Comparison of ENCODE assay signal across 24 mouse cellular contexts in the genomic region with DNA sequence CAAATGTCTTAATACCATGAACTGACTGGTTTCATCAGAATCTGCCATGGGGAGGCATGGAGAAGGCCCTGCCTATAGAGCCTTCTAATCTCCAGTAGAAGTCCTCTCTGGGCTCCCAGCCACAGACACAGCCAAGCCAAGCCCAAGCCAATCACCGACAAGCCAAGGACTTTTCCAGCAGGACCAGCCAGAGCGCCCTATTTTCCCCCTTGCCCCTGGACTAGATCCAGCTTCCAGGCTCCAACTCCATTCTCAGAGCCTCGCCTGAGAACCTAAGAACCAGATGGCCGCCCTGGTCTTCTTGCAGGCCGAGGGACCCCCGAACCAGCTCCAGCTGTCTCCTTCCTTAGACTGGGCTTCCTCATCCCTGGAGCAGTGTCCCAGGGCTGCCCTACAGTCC. TPM values are rescaled to one million over a fixed set of nuclear protein-coding genes. Genes with fewer than 3 reads are reported as not detected.
DNase-seq lines count a peak whose midpoint lies in the region; ATAC-seq and TF ChIP-seq lines count a peak whose summit lies in the region.
"Had no signal": no experiment of that assay in that cellular context is flagged by ENCODE, and none has a peak within 500 bp of the region (broad histone marks: within the 10 kb centered on the region; RNA-seq: fewer than 3 reads in every experiment).

No protein-coding gene starts in this region.

- peak; percentile 9 for DNase-seq in adrenal gland, postnatal 10 days
- no peak for DNase-seq in adrenal gland, adult (ENCODE audit: inconsistent age in 2 of 2, low spot score in 1 of 2)
- DNase-seq in cerebellum, postnatal 14 days = peak; percentile 38 to 55
- DNase-seq in cerebellum, adult 8-10 months = no peak
- peak; percentile 5 for DNase-seq in hindbrain, postnatal 0 days (ENCODE audit: low spot score)
- no peak for DNase-seq in hindbrain, embryonic 14.5 days (ENCODE audit: low spot score)
- DNase-seq: adrenal gland, postnatal 14 days; cerebellum, adult 11-12 months; cerebellum, adult 9-11 months; forebrain, postnatal 0 days; gastrocnemius, adult 2 months; gastrocnemius, postnatal 14 days; heart, postnatal 36 days; kidney, adult 2 months had no signal

- no peaks in the 10 kb centered on the region for H3K27me3 ChIP-seq in hindbrain, postnatal 0 days (ENCODE audit: insufficient read depth, low read length)
- H3K27me3 ChIP-seq in hindbrain, embryonic 14.5 days (ENCODE audit: control insufficient read depth, insufficient read depth, low read length) = no peaks in the 10 kb centered on the region
- H3K27me3 ChIP-seq: embryonic facial prominence, embryonic 12.5 days; embryonic facial prominence, embryonic 15.5 days; hindbrain, embryonic 13.5 days had no signal

- 63% methylated on average over 6 of the region's 6 CpGs for WGBS in hindbrain, postnatal 0 days
- WGBS in hindbrain, embryonic 14.5 days = 85% methylated on average over 6 of the region's 6 CpGs

- no peak overlapping the region for H3K4me3 ChIP-seq in hindbrain, postnatal 0 days (ENCODE audit: low read length)
- no peak overlapping the region for H3K4me3 ChIP-seq in hindbrain, embryonic 14.5 days (replicated peaks; ENCODE audit: low read length)
- H3K4me3 ChIP-seq: embryonic facial prominence, embryonic 12.5 days; embryonic facial prominence, embryonic 15.5 days; gastrocnemius, adult 2 months; heart, adult 2 months; heart, embryonic 10.5 days; hindbrain, embryonic 10.5 days; hindbrain, embryonic 13.5 days had no signal

- no peak overlapping the region for H3K27ac ChIP-seq in hindbrain, postnatal 0 days
- H3K27ac ChIP-seq in hindbrain, embryonic 14.5 days = no peak overlapping the region
- H3K27ac ChIP-seq: embryonic facial prominence, embryonic 12.5 days; embryonic facial prominence, embryonic 15.5 days; gastrocnemius, adult 2 months; heart, adult 2 months; heart, embryonic 10.5 days; hindbrain, embryonic 10.5 days; hindbrain, embryonic 13.5 days had no signal

- no peak for TF ChIP-seq CTCF in hindbrain, postnatal 0 days (IDR thresholded peaks at IDR 0.05; ENCODE audit: low read depth)

- no peak for ATAC-seq in hindbrain, postnatal 0 days
- no peak for ATAC-seq in hindbrain, embryonic 14.5 days (ENCODE audit: low FRiP score)
- ATAC-seq: activated CD4-positive, CD25-positive, alpha-beta regulatory T cell, adult 4 months; forebrain, embryonic 14.5 days; forebrain, postnatal 0 days; intestine, postnatal 0 days had no signal

- no peak overlapping the region for H3K4me2 ChIP-seq in hindbrain, postnatal 0 days (ENCODE audit: low read depth, low read length)
- H3K4me2 ChIP-seq in hindbrain, embryonic 14.5 days (replicated peaks) = no peak overlapping the region
- H3K4me2 ChIP-seq: embryonic facial prominence, embryonic 12.5 days; embryonic facial prominence, embryonic 15.5 days; hindbrain, embryonic 13.5 days had no signal

- no peaks in the 10 kb centered on the region for H3K9me3 ChIP-seq in hindbrain, postnatal 0 days (ENCODE audit: low read length)
- no peaks in the 10 kb centered on the region for H3K9me3 ChIP-seq in hindbrain, embryonic 14.5 days (ENCODE audit: control insufficient read depth, low read length)
- H3K9me3 ChIP-seq: embryonic facial prominence, embryonic 12.5 days; embryonic facial prominence, embryonic 15.5 days; heart, embryonic 10.5 days; hindbrain, embryonic 10.5 days; hindbrain, embryonic 13.5 days had no signal

- H3K9ac ChIP-seq in hindbrain, postnatal 0 days (replicated peaks; ENCODE audit: low read length) = no peak overlapping the region
- H3K9ac ChIP-seq in hindbrain, embryonic 14.5 days = no peak overlapping the region
- H3K9ac ChIP-seq: embryonic facial prominence, embryonic 12.5 days; embryonic facial prominence, embryonic 15.5 days; forebrain, postnatal 0 days; hindbrain, embryonic 13.5 days had no signal

- no peaks in the 10 kb centered on the region for H3K36me3 ChIP-seq in hindbrain, postnatal 0 days (ENCODE audit: insufficient read depth, low read length)
- H3K36me3 ChIP-seq in hindbrain, embryonic 14.5 days (replicated peaks; ENCODE audit: control insufficient read depth, insufficient read depth) = no peaks in the 10 kb centered on the region
- H3K36me3 ChIP-seq: embryonic facial prominence, embryonic 12.5 days; embryonic facial prominence, embryonic 15.5 days; heart, embryonic 10.5 days; hindbrain, embryonic 10.5 days; hindbrain, embryonic 13.5 days had no signal

- peaks cover 4% of the 10 kb centered on the region; the same call in 1 of the 2 replicates for H3K4me1 ChIP-seq in hindbrain, postnatal 0 days (ENCODE audit: insufficient read depth, low read length)
- no peaks in the 10 kb centered on the region for H3K4me1 ChIP-seq in hindbrain, embryonic 14.5 days (replicated peaks; ENCODE audit: control insufficient read depth, insufficient read depth, low read length)
- H3K4me1 ChIP-seq: embryonic facial prominence, embryonic 12.5 days; embryonic facial prominence, embryonic 15.5 days; heart, embryonic 10.5 days; hindbrain, embryonic 10.5 days had no signal

RNA-seq across cellular contexts. Expression of gene B3galt1, which starts 26.2 kb away (rescaled TPM):
- total RNA-seq in adrenal gland, postnatal 10 days (2021) = 10 to 100 TPM in 1 of 2 experiments, 1 to 10 TPM in 1; 9.7 to 12.0 TPM
- total RNA-seq in hindbrain, postnatal 0 days (2014; rRNA removed) = 11.5 and 11.8 TPM in 2 replicates
- 47.1 and 51.3 TPM in 2 replicates for polyA plus RNA-seq in hindbrain, postnatal 0 days (2015; fragmentation: Nextera tagmentation; extraction: Ambion mirVana)
- polyA plus RNA-seq in hindbrain, embryonic 14.5 days (2014; fragmentation: Nextera tagmentation; extraction: Ambion mirVana) = 72.2 and 84.5 TPM in 2 replicates
- total RNA-seq: common myeloid progenitor, adult 5-6 weeks had no signal

Comparison
In these comparisons a context has a peak if more than half of its experiments do, and no peak if none do; other contexts are left out.
1. DNase-seq: peak in adrenal gland, postnatal 10 days (single experiment), cerebellum, postnatal 14 days (2 of 2) and hindbrain, postnatal 0 days (single experiment); none in adrenal gland, adult (0 of 2), cerebellum, adult 8-10 months (single experiment) and hindbrain, embryonic 14.5 days (single experiment).